Mouse (Mus musculus) brain, embryonic 14.5 days (tissue): ENCODE measurements around the gene Shank3.

Experiments
- CTCF ChIP-seq: fragments of 200-500 bp; IDR thresholded peaks from 2 replicates; pipeline ENCODE4 v1.5.1; 2012; ENCODE audit warnings: inconsistent platforms, mild to moderate bottlenecking, moderate library complexity, borderline replicate concordance; ENCODE audit not compliant: insufficient read depth, insufficient read length; ENCODE audit errors: extremely low read depth
- POLR2A ChIP-seq: fragments of 200-500 bp; IDR thresholded peaks from 2 replicates; pipeline ENCODE4 v1.6.1; 2012; ENCODE audit warnings: mild to moderate bottlenecking, inconsistent platforms, borderline replicate concordance; ENCODE audit not compliant: poor library complexity, insufficient read depth, insufficient read length, severe bottlenecking; ENCODE audit errors: extremely low read depth

DNA sequence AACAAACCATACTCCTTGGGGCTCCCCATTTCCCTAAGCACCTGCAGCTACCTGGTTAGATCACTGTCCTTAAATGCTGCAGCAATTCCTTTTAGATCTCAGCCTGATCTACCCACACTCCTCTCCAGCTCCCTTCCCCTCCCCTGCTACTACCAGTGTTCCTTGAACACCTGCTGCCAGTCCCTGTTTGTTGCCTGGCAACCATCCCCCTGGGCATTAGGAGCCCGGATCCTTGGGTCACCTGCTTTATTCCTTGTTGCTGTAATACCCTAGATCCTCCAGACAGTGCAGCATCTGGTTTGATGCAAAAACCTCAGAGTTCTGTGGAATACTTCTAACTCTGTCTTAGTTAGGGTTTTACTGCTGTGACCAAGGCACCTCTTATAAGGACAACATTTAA is 34.4 kb upstream of the Shank3 start:
- TF ChIP-seq CTCF (no peak), POLR2A (no peak)
